Mouse (Mus musculus): ENCODE results near the gene Nkd2.

The Nkd2 gene

GRCm38 (mm10) chr13:73847465-73847836 lies at the start of gene Nkd2:
Nkd2 (minus strand) TSS chr13:73847631.
- DNase-seq (ENCODE audit: low read depth, low spot score), result peak; percentile 71

- DNase-seq (ENCODE audit: low read depth, low spot score), result no peak
Measured at GRCm38 (mm10) chr13:73892493-73893178, 45.2 kb upstream of the Nkd2 start.

- no peak for DNase-seq (ENCODE audit: low read depth, low spot score)
Measured at GRCm38 (mm10) chr13:73887415-73887874, 40.0 kb upstream of the Nkd2 start.

- DNase-seq (ENCODE audit: low read depth, low spot score), result no peak
Measured at GRCm38 (mm10) chr13:73886601-73887000, 39.2 kb upstream of the Nkd2 start.

- no peak for DNase-seq (ENCODE audit: low read depth, low spot score)
Measured at GRCm38 (mm10) chr13:73886066-73886465, 38.6 kb upstream of the Nkd2 start.

GRCm38 (mm10) chr13:73885656-73886055 lies 38.2 kb upstream of the Nkd2 start:
- DNase-seq (ENCODE audit: low read depth, low spot score), result no peak

GRCm38 (mm10) chr13:73881347-73881746 lies 33.9 kb upstream of the Nkd2 start:
- no peak for DNase-seq (ENCODE audit: low read depth, low spot score)

GRCm38 (mm10) chr13:73879824-73880223 lies 32.4 kb upstream of the Nkd2 start:
- DNase-seq (ENCODE audit: low read depth, low spot score), result peak; percentile 17

GRCm38 (mm10) chr13:73872159-73872558 lies 24.7 kb upstream of the Nkd2 start:
- no peak for DNase-seq (ENCODE audit: low read depth, low spot score)

GRCm38 (mm10) chr13:73846589-73847464 lies 604 bp downstream of the Nkd2 start:
- peak; percentile 12 for DNase-seq (ENCODE audit: low read depth, low spot score)

- DNase-seq (ENCODE audit: low read depth, low spot score), result no peak
Measured at GRCm38 (mm10) chr13:73842696-73843095, 4.7 kb downstream of the Nkd2 start.

- DNase-seq (ENCODE audit: low read depth, low spot score), result no peak
Measured at GRCm38 (mm10) chr13:73839740-73840139, 7.7 kb downstream of the Nkd2 start.

GRCm38 (mm10) chr13:73839137-73839548 lies 8.3 kb downstream of the Nkd2 start:
- DNase-seq (ENCODE audit: low read depth, low spot score), result no peak

GRCm38 (mm10) chr13:73837708-73838107 lies 9.7 kb downstream of the Nkd2 start:
- no peak for DNase-seq (ENCODE audit: low read depth, low spot score)

- DNase-seq (ENCODE audit: low read depth, low spot score), result no peak
Measured at GRCm38 (mm10) chr13:73836491-73836890, 10.9 kb downstream of the Nkd2 start.

- no peak for DNase-seq (ENCODE audit: low read depth, low spot score)
Measured at GRCm38 (mm10) chr13:73835791-73836190, 11.6 kb downstream of the Nkd2 start.

- DNase-seq (ENCODE audit: low read depth, low spot score), result no peak
Measured at GRCm38 (mm10) chr13:73833809-73834208, 13.6 kb downstream of the Nkd2 start.

GRCm38 (mm10) chr13:73831486-73831885 lies 15.9 kb downstream of the Nkd2 start:
- peak; percentile 52 for DNase-seq (ENCODE audit: low read depth, low spot score)

- DNase-seq (ENCODE audit: low read depth, low spot score), result no peak
Measured at GRCm38 (mm10) chr13:73827243-73827642, 20.2 kb downstream of the Nkd2 start.

- no peak for DNase-seq (ENCODE audit: low read depth, low spot score)
Measured at GRCm38 (mm10) chr13:73823711-73824110, 23.7 kb downstream of the Nkd2 start.

- peak; percentile 58 for DNase-seq (ENCODE audit: low read depth, low spot score)
Measured at GRCm38 (mm10) chr13:73822187-73822800, 25.1 kb downstream of the Nkd2 start.

- DNase-seq (ENCODE audit: low read depth, low spot score), result no peak
Measured at GRCm38 (mm10) chr13:73821251-73821650, 26.2 kb downstream of the Nkd2 start.

All from ES-CJ7 (cell line).